Mouse (Mus musculus): ENCODE measurements around the gene Mfap4. TPM values are rescaled to one million over a fixed set of nuclear protein-coding genes. Genes with fewer than 3 reads are reported as not detected.

Gene Mfap4
- total RNA-seq, 4 experiments from 2014 or later: 3.1 to 7.2 (median 4.4) TPM

DNA sequence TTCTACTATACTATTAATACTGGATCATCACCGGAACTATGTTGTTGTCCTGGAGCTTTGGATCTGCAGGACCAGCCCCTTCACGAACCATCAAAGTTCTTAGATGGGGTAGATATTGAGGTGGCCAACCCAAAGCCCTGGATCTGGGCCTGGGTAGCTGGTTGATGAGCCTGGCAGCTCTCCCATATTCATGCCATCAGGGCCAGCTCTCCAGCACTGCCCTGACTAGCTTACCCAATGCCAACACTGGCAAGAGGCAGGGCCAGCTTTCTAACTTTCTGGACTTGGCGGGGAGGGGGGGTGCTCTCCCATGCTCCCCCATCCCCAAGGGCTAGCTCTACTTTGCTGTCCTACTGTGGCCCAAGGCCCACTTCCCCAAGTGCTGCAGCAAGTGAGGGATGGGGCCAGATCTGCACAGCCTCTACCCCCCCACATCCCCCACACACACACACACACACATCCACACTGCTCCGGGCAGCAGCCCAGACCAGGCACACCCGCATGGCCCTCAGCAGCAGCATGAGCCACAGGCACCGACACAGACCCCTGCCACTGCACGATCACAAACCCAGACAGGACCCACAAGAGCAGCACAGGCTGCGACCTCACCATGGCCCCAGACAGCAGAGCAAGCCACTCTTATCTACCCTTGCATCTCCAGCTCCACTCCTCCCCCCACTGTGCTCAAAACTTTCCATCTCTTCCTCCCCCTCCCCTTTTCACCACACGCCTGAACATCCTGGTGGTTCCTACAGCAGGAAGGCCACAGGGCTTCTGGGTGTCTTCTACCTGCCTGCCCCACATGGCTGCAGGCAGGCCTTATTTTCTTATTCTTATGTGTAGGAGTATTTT lies 3.8 kb upstream of the Mfap4 start:
- no peak for DNase-seq (ENCODE audit: low spot score in 2 of 2)

DNA sequence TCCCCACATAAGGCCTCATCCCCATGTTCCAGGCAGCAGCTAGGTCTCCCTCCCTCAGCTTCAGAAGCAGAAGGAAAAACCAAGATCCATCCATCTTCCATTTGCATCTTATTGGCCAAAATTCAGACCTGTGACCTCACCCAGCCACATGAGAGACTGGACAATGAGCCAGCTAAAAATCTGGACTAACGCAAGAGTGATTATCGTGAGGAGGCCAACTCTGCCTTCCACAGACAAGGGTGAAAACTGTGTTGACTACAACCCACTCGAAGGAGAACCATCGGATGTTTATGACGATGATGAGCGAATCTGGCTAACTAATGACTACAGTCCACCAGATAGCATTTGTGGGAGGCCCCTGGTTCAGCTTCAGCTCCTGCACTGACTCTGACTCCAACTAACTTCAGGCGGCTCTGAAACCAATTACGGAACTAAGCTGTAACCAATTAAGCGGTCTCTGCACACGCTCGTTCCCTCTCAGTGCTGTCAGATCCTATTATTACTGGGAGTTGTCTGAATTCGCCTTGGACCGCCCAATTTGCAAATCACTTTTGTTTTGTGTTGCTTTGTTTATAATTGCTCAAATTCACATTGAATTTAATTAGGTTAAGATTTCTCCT lies 1.9 kb upstream of the Mfap4 start:
- DNase-seq (ENCODE audit: low spot score in 2 of 2): no peak

DNA sequence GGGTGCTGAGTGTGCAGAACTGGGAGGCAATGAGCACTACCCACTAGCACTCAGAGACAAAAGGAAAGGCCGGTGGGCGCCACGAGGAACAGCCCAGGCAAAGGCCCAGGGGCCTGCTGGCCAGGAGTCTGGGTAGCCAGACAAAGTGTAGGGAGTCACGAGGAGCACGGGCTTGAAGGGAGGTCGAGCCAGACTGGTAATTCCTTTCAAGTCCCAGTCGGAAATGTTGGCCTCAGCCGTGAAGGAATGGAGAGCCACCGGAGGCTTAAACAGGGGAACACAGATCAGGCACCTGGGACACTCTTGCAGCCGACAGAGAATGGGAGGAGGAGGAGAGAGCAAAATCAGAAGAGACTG lies 997 bp upstream of the Mfap4 start:
- no peak for DNase-seq (ENCODE audit: low spot score in 2 of 2)

DNA sequence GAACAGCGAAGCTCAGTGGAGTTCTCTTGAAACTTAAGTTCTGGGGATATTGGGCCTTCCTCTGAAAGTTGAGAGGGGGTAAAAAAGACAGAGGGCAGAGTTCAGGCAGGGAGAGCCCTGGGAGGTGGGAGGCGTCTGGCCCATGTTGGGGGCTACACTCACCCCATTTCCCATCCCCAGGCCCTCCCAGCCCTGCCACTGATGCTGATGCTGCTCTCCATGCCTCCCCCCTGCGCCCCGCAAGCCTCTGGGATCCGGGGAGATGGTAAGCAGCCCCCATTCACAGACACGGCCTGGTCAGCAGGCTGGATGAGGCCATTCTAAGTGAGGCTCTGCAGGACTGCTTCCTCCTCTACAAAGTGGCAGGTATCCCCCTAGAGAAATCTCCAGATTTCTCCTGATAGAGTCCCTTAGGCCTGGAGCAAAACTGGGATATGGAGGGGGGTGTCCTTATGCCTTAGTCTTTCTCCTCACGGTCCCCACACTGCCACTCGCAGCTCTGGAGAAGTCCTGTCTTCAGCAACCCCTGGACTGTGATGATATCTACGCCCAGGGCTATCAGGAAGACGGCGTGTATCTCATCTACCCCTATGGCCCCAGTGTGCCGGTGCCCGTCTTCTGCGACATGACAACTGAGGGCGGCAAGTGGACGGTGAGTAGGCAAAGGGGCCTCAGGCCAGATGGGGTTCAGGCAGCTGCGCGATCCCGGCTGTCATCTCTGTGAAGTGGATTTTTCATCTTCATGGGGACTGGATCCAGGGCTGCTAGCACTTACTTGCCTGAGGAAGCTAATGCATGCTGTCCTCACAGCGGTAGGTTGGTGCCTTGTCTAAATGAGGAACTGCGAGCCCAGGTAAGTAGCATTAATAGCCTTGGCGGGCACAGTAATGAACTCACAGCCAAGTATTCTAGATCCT lies 568 bp downstream of the Mfap4 start:
- no peak for DNase-seq (ENCODE audit: low spot score in 2 of 2)

DNA sequence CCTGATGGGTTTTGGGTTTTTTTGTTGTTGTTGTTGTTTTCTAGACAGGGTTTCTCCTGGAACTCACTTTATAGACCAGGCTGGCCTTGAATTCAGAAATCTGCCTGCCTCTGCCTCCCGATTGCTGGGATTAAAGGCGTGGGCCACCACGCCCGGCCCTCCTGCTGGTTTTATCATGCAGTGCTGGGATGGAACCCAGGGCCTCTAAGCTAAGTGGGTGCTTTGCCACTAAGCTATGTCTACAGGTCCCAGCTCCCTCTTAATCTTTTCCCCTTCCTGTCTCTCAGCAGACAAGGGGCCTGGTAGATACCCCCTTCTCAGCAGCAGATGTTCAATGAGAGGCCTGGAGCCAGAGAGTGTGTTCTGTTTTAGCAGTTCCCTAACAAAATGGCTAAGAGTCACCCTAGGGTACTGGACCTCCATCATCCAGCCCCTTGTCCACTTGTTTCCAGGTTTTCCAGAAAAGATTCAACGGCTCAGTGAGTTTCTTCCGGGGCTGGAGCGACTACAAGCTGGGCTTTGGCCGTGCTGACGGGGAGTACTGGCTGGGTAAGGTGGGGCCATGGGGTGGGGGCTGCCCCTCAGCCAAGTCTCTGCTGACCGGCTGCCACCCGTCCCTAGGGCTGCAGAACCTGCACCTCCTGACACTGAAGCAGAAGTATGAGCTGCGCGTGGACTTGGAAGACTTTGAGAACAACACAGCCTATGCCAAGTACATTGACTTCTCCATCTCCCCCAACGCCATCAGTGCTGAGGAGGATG lies 1.4 kb downstream of the Mfap4 start:
- DNase-seq (ENCODE audit: low spot score in 2 of 2): no peak

DNA sequence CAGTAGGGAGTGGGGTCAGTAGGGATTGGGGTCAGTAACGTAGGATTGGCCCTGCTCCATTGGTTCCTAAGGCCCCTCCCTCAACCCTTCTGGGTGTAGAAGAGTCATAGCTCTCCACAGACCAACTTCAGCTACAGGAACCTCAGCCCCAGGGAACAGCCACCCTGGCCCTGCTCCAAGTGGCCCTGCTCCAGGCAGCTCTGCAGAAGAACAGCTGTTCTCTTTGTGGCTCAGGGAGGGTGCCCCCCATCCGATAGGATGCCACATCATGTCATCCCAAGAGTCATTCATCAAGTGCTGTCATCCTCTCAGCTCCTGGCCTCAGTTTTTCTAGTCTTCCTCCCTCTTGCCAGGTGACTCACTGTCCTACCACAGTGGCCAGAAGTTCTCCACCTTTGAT lies 2.2 kb downstream of the Mfap4 start:
- peak in 1 of 2 experiments; percentile 41 for DNase-seq (ENCODE audit: low spot score in 2 of 2)

DNA sequence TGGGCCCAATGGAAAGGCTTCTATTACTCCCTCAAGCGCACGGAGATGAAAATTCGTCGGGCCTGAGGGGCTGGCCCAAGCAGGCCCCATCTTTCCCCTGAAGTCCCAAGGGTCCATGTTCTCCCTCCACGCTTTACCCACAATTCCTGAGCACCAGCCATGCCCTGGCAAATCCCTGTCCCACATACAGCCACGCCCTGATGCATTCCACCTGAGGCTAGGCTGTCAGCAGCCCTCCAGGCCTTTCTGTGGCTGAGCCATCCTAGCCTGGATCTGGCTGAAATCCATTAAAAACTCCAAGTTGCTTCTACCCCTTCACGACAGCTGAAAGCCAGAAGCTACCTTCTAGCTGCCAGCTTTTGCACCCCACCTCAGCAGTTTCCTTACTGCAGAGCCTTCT lies 2.7 kb downstream of the Mfap4 start:
- no peak for DNase-seq (ENCODE audit: low spot score in 2 of 2)

DNA sequence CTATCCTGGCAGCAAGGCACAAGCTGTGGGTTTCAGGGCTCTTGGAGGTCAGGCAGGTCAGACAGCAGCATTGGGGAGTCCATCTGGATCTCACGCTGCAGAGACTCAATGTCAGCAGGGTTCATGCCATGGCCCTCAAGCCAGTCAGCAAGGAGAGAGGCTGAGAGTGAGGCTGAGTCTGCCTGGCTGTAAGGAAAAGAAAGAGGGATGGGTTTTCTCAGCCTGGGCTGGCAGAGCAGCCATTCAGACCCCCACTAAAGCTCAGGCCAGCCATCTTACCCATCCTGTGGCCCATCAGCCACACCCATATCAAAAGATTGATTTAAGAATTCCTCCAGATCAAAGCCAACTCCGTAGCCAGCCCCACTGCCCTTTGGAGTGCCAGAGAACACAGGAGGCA lies 3.9 kb downstream of the Mfap4 start:
- DNase-seq (ENCODE audit: low spot score in 2 of 2): no peak

DNA sequence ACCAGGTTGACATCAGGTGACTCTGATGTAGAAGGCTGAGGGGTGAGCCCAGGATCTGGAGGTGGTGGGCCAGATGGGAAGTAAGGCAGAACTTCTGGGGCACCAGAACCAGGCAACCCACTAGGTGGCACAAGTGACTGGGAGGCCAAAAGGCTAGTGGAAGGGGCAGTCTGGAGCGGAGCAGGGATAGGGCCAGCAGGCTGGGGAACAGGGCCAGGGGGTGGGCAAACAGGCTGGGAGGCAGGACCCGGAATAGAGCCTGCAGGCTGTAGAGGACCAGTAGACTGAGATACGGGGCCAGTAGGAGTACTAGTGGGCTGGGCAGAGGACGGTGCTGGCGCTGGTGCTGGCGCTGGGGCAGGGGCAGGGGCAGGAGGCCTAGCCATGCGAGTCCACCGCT lies 4.6 kb downstream of the Mfap4 start:
- DNase-seq (ENCODE audit: low spot score in 2 of 2): no peak

DNA sequence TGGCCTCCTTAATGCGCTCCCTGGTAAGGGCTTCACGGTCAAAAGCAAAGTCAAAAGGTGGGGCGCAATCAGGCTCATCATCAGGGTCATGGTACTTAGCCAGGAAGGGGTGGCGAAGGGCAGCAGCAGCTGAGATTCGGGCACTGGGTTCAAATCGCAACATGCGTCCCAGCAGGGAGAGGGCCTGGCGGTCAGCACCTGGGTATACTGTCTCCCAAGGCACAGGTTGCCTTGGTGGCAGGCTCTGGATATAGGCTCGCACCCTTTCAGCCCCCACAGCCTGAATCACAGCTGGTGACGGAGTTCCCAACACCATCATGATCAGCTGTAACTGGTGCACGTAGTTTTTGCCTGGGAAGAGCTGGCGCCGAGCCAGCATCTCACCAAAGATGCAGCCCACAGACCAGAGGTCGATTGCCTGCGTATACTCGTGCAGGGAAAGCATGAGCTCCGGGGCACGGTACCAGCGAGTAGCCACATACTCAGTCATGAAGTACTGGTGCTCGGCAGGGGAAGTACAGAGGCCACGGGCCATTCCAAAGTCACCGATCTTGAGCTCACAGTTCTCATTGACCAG lies 5.8 kb downstream of the Mfap4 start:
- DNase-seq (ENCODE audit: low spot score in 2 of 2): no peak

DNA sequence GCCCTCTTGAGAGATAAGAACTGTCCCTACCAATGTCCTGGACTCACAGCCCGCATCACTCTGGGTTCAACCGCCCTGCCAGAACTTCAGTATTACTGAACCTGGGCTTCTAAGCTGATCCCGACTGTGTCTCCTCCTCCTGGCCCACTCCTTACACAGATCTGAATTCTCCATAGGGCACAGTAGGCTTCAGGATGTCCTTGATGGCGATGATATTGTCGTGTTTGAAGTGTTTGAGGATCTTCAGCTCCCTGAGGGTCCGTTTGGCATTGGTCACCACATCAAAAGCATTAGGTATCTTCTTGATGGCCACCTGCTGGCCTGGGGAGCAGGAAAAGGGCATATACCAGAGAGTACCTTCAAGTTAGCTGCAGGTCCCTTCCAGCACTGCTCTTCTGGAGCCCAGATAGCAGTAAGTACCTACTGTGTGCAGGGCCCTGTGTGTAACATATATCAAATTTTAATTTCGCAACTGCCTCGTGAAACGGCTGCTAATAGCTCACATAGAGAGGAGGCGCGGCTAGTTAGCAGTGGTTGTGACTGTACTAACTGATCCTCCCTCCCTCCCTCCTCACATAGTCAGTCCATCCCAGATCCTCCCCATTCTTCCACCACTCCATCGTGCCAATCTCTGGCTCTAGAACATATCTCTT lies 7.6 kb downstream of the Mfap4 start:
- DNase-seq (ENCODE audit: low spot score in 2 of 2): no peak

DNA sequence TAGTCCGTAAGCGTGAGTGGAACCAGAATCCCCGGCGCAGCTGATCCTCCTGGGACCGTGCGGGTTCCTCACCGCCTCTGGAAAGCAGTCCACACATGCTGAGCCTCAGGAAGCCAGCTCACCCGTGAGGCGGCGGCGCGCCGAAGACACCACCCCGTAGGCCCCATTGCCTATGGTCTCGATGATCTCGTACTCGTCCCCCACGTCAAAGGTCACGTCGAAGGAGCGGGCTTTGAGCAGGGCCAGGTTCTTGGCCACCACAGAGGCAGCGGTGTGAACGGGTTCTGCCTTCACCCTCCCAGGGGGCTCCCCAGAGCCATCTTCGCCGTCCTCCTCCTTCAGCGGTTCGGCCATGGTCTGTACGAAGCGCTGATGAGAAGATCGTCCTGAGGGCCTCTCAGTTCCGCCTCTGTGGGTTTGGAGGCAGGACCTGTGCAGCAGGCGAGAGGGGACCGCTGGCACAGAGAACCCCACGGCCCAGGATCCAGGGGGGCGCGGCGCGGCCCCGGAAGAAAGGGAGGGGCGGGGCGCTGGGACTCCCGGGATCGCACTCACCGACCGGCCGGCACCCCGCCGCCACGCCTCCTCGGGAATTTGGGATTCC lies 8.4 kb downstream of the Mfap4 start:
- no peak for DNase-seq (ENCODE audit: low spot score in 2 of 2)

DNA sequence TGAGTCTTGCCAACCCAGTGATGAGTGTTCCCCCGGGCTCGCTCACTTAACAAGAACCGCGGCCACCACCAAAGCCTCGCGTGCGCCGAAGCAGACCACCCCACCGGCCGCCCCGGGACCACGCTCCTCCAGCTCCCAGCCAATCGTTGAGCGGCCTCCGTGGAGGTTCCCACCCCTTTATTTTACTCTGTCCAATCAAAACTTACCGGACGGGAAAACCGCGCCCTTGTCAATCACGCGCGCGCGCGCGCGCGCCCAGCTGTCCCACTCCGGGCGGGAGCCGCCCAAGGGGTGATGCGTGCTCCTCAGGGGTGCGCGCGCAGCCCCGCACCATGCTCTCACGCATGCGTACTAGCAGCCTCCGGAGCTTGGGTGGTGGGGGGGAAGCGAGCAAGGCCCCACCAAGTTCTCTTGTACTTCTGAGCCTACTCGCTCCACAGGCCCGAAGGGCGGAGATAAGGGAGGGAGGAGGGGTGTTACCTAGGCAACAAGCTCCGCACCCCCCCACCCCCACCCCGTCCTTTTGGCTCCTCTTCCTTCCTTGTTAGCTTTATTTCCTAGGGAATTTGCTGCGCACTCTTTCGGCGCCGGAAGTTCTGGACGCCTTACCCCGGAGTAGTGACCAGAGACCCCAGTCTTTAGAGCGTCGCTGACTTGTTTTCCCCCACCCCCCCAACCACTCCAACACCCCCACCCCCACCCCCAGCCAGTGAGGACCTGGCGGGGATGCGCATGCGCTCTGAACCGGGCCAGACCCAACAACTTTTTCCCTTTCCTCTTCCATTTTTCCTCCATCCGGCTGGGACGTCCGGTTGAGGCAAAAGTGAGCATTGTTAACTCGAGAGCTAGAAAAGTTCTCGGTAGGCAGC lies 9.1 kb downstream of the Mfap4 start, which contains the start of gene Mapk7:
TSS of gene Mapk7 (minus strand) at position 278 of the 869 bp plus-strand sequence.
- DNase-seq (ENCODE audit: low spot score in 2 of 2): peak; percentile 96

DNA sequence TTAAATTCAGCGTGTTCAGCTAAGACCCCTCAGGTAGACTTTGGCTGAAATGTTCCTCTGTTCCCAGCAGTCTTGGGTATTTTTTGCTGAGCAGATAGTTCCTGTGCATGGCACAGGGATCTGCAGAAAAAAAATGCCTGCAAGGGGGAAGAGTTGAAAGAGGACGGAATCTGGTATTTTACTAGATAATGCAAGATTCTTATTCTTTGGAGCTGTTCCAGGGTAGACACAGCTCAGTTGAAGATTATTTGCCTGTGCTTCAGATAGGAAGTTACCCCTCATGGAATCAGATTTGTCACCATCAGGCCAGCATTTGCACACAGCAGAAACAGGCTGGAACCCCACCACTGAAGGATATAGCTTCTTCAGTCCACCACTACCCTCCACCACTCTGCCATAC lies 10.3 kb downstream of the Mfap4 start:
- no peak for DNase-seq (ENCODE audit: low spot score in 2 of 2)

DNA sequence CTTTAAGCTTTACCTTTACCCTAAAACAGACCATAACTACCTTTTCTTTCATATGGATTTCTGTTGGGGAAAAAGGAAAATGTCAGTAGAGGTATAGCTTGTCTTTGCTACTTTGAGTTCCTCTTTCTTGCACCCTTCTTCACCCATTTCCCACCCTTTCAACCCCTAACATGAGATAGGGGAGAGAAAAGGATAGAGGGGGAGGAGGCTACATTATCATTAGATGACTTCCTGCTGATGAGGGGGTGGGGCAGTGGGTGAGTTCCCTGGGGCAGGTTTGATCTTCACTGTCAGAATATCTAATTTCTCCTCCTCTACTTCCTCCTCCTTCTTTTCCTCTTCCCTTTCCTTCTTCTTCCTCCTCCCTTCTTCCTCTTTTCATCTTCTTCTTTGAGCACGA lies 12.3 kb downstream of the Mfap4 start:
- no peak for DNase-seq (ENCODE audit: low spot score in 2 of 2)

DNA sequence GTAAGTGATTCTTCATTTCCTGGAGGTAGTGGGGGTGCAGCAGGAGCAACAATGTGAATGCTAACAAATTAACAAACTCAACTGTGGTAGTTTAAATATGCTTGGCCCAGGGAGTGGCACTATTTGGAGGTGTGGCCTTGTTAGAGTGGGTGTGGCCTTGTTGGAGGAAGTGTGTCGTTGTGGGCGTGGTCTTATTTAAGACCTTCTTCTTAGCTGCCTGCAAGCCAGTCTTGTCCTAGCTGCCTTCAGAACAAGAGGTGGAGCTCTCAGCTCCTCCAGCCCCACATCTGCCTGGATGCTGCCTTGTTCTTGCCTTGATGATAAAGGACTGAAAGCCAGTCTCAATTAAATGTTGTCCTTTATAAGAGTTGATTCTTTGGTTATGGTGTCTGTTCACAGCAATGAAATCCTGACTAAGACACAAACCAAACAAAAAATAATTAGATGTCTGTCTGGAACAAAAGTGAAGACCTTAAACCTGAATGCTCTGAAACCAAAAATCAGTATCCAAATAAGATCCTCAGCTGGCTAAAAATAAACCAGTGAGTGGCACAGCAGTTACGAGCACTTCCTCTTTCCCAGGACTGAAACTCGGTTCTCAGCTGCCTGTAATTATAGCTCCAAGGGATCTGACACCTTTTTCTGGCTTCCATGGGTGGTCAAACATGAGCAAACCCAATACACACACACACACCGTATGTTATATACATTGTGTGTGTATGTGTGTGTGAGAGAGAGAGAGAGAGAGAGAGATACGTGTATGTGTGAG lies 13.7 kb downstream of the Mfap4 start:
- no peak for DNase-seq (ENCODE audit: low spot score in 2 of 2)

DNA sequence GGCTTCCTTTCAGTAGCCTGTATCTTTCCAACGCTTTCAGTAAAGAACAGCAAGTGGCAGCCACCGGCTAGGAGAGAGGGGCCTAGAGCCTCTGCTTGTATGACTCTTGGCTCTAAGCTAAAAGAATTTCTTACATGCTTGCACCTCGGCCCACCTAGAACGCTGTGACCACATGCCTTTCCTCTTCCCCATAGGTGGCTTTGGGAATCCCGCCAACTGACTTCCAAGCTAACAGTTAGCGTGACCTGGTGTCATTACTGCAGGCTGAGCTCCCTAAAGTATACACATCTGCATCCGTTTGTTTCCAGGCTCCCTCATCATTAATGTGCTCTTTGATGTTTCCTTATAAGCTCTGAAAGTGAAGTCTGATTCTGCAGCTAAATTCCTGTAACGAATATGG lies 18.7 kb downstream of the Mfap4 start:
- DNase-seq (ENCODE audit: low spot score in 2 of 2): no peak

DNA sequence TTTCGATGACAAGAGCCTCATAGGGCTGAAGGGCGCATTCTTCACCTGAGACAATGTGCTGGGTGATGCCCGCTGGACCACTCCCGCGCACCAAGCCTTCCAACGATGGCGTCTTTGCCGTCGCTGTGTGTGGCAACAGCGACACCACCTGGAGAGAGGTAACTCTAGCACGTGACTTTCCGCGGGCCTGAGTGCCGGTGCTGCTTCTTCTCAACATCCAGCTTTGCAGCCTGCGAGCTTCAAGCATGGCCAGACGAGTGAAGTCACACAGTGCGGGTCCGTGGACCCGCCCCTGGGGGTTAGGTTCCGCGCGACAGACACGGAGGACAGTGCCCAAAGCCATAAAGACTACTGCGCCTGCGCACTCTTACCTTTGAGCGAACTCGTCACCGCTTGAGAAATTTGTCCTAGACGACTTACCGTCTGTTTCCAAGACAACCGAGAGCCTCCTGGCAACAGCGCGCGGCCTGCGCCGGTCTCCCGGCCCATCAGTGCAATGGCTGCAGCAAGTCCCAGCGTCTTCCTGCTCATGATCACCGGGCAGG lies 19.6 kb downstream of the Mfap4 start, which contains the start of gene B9d1:
TSS of gene B9d1 (plus strand) at position 432 of the 545 bp plus-strand sequence.
- peak; percentile 92 to 93 for DNase-seq (ENCODE audit: low spot score in 2 of 2)

Data from gastrocnemius, adult 8-10 months (tissue).